15 mouse cellular contexts compared by ENCODE assay signal in genomic region chr4:126661249-126661648, GRCm38 (mm10). TPM values are rescaled to one million over a fixed set of nuclear protein-coding genes. Genes with fewer than 3 reads are reported as not detected.
DNase-seq lines count a peak whose midpoint lies in the region; ATAC-seq and TF ChIP-seq lines count a peak whose summit lies in the region.
"Had no signal": no experiment of that assay in that cellular context is flagged by ENCODE, and none has a peak within 500 bp of the region (broad histone marks: within the 10 kb centered on the region; RNA-seq: fewer than 3 reads in every experiment).

No protein-coding gene starts in this region.

- no peak overlapping the region for H3K27ac ChIP-seq in forebrain, embryonic 13.5 days
- no peak overlapping the region for H3K27ac ChIP-seq in forebrain, embryonic 10.5 days
- peak overlapping the region; percentile 15; the same call in 1 of the 2 replicates for H3K27ac ChIP-seq in cerebellum, adult 2 months (ENCODE audit: insufficient read depth, low read length)

- intact Hi-C loops in left cerebral cortex, postnatal 4 days (cut with DNase I), result no loop called here
- intact Hi-C loops in left cerebral cortex, postnatal 36 days (cut with DNase I), result no loop called here

- peak; percentile 65; the same call in 1 of the 2 replicates for ATAC-seq in forebrain, embryonic 13.5 days
- no peak; the same call in 1 of the 2 replicates for ATAC-seq in frontal cortex, adult (ENCODE audit: low TSS enrichment)
- ATAC-seq: intestine, postnatal 0 days; Patski had no signal

- peaks cover 16% of the 10 kb centered on the region; the same call in 1 of the 2 replicates for H3K27me3 ChIP-seq in forebrain, embryonic 13.5 days
- no peaks in the 10 kb centered on the region for H3K27me3 ChIP-seq in forebrain, embryonic 10.5 days (ENCODE audit: poor library complexity, severe bottlenecking)
- no peaks in the 10 kb centered on the region for H3K27me3 ChIP-seq in cerebellum, adult 2 months (ENCODE audit: control insufficient read depth, insufficient read depth, low read length)

- DNase-seq in forebrain, embryonic 10.5 days (ENCODE audit: extremely low spot score, low spot score), result no peak
- peak; percentile 85 for DNase-seq in left cerebral cortex, postnatal 4 days
- DNase-seq in left cerebral cortex, postnatal 36 days (ENCODE audit: low spot score in 2 of 2), result no peak
- DNase-seq in cerebellum, adult 2 months, result peak; percentile 76 to 77
- peak; percentile 38 to 77 for DNase-seq in layer of hippocampus, adult 18-20 months (ENCODE audit: low spot score in 2 of 2)
- DNase-seq in yolk sac, embryonic 10.5 days (ENCODE audit: low spot score), result no peak
- DNase-seq: adrenal gland, adult 8-10 months; kidney, postnatal 25 days; lung, embryonic 14.5 days had no signal

- H3K36me3 ChIP-seq in forebrain, embryonic 13.5 days (ENCODE audit: poor library complexity, severe bottlenecking), result no peaks in the 10 kb centered on the region
- H3K36me3 ChIP-seq in forebrain, embryonic 10.5 days (replicated peaks), result no peaks in the 10 kb centered on the region

- H3K9me3 ChIP-seq in forebrain, embryonic 13.5 days (replicated peaks), result no peaks in the 10 kb centered on the region; the same call in 1 of the 2 replicates
- no peaks in the 10 kb centered on the region for H3K9me3 ChIP-seq in forebrain, embryonic 10.5 days

- no peak overlapping the region for H3K4me2 ChIP-seq in forebrain, embryonic 13.5 days
- H3K4me2 ChIP-seq: lung, embryonic 14.5 days had no signal

- 76% methylated on average over 7 of the region's 7 CpGs for WGBS in forebrain, embryonic 13.5 days
- 85% methylated on average over 7 of the region's 7 CpGs for WGBS in forebrain, embryonic 10.5 days
- 5% methylated on average over 7 of the region's 7 CpGs for WGBS in cerebellum, adult 2 months

- no peak; the same call in 1 of the 2 replicates for TF ChIP-seq POLR2A in cerebellum, adult 2 months (IDR thresholded peaks at IDR 0.05; ENCODE audit: borderline replicate concordance, insufficient read depth, low read length)

- no peak overlapping the region for H3K4me3 ChIP-seq in forebrain, embryonic 13.5 days
- H3K4me3 ChIP-seq in forebrain, embryonic 10.5 days, result no peak overlapping the region
- no peak overlapping the region for H3K4me3 ChIP-seq in cerebellum, adult 2 months (replicated peaks; ENCODE audit: insufficient read depth, low read depth, low read length)
- H3K4me3 ChIP-seq: megakaryocyte, embryonic 14.5 days; myocyte had no signal

- no peak for TF ChIP-seq CTCF in cerebellum, adult 2 months (IDR thresholded peaks at IDR 0.05; ENCODE audit: borderline replicate concordance, insufficient read depth, low read depth, low read length)

- no peaks in the 10 kb centered on the region for H3K4me1 ChIP-seq in forebrain, embryonic 13.5 days
- H3K4me1 ChIP-seq in forebrain, embryonic 10.5 days, result no peaks in the 10 kb centered on the region
- H3K4me1 ChIP-seq in cerebellum, adult 2 months (ENCODE audit: control insufficient read depth, insufficient read depth, low read length), result peaks cover 8% of the 10 kb centered on the region; the same call in 1 of the 2 replicates

- no peak overlapping the region for H3K9ac ChIP-seq in forebrain, embryonic 13.5 days
- H3K9ac ChIP-seq: lung, embryonic 14.5 days had no signal

RNA-seq across cellular contexts. Expression of gene Psmb2, which starts 16.2 kb away (rescaled TPM):
- polyA plus RNA-seq in forebrain, embryonic 13.5 days (2015; fragmentation: Nextera tagmentation; extraction: Ambion mirVana), result 526 and 541 TPM in 2 replicates
- 588 and 605 TPM in 2 replicates for polyA plus RNA-seq in forebrain, embryonic 10.5 days (2016; fragmentation: Nextera tagmentation; extraction: Ambion mirVana)
- total RNA-seq in left cerebral cortex, postnatal 4 days (2021), result 100 to 1,000 TPM; 138 to 141 TPM
- total RNA-seq in left cerebral cortex, postnatal 36 days (2021), result 100 to 1,000 TPM in 1 of 2 experiments, 10 to 100 TPM in 1; 95.5 to 100 TPM
- polyA plus RNA-seq in cerebellum, adult 2 months (2012; rRNA removed), result 170 and 173 TPM in 2 replicates
- total RNA-seq in layer of hippocampus, adult 18-20 months (2021), result 100 to 1,000 TPM; 100 to 115 TPM

RNA-seq across cellular contexts. Expression of gene 5730409E04Rik, which starts 51.6 kb away (rescaled TPM):
- polyA plus RNA-seq in forebrain, embryonic 13.5 days (2015; fragmentation: Nextera tagmentation; extraction: Ambion mirVana), result 2.2 and 2.4 TPM in 2 replicates
- polyA plus RNA-seq in forebrain, embryonic 10.5 days (2016; fragmentation: Nextera tagmentation; extraction: Ambion mirVana), result 0.94 and 1.3 TPM in 2 replicates
- total RNA-seq in left cerebral cortex, postnatal 4 days (2021), result 10 to 100 TPM; 43.0 to 46.9 TPM
- total RNA-seq in left cerebral cortex, postnatal 36 days (2021), result 10 to 100 TPM; 71.5 to 80.3 TPM
- 64.7 and 68.6 TPM in 2 replicates for polyA plus RNA-seq in cerebellum, adult 2 months (2012; rRNA removed)
- total RNA-seq in layer of hippocampus, adult 18-20 months (2021), result 10 to 100 TPM; 70.4 to 71.1 TPM

Comparison
In these comparisons a context has a peak if more than half of its experiments do, and no peak if none do; other contexts are left out.
1. DNase-seq: peak in left cerebral cortex, postnatal 4 days (single experiment), cerebellum, adult 2 months (2 of 2) and layer of hippocampus, adult 18-20 months (2 of 2); none in forebrain, embryonic 10.5 days (single experiment), left cerebral cortex, postnatal 36 days (0 of 2) and yolk sac, embryonic 10.5 days (single experiment).